Mouse (Mus musculus) embryonic fibroblast, embryonic 13.5 days (primary cell): ENCODE measurements at regions not wholly inside any gene's neighbourhood (a gene's known extent, or its start where the extent isn't known, plus 50 kb on each side); places are given as distances from the start of the nearest gene placed in this dataset.

Experiments used
- CTCF ChIP-seq: IDR thresholded peaks from 2 replicates; pipeline ENCODE4 v1.5.1; 2011; ENCODE audit warnings: mild to moderate bottlenecking, control low read depth, low read length, moderate library complexity, borderline replicate concordance; ENCODE audit not compliant: insufficient read depth
- POLR2A ChIP-seq: IDR thresholded peaks from 2 replicates; pipeline ENCODE4 v1.6.1; 2011; ENCODE audit warnings: low read depth, mild to moderate bottlenecking, control low read depth, low read length, moderate library complexity

GRCm38 (mm10) chr2:78651549-78651948, 216.4 kb upstream of the Ube2e3 start:
- TF ChIP-seq CTCF (no peak), POLR2A (no peak)
